Mouse (Mus musculus): Measurements from ENCODE around the gene Cirbp. TPM values are rescaled to one million over a fixed set of nuclear protein-coding genes. Genes with fewer than 3 reads are reported as not detected.
A peak's percentile ranks its signal among the peaks of the same experiment; 100 is the strongest.
"Not testable (repeated sequence)": the region's sequence is repeated elsewhere in the genome, so short reads cannot be mapped to it uniquely, and the experiment has no call there.

The Cirbp gene
- total RNA-seq, 4 experiments from 2014 or later: 23.4 to 49.1 (median 31.4) TPM

GRCm38 (mm10) chr10:80161522-80162242 lies 4.1 kb upstream of the Cirbp start:
- no peak for DNase-seq (ENCODE audit: low spot score in 2 of 2)

GRCm38 (mm10) chr10:80162243-80162608 lies 3.6 kb upstream of the Cirbp start:
- no peak for DNase-seq (ENCODE audit: low spot score in 2 of 2)

- DNase-seq (ENCODE audit: low spot score in 2 of 2): no peak
Measured at GRCm38 (mm10) chr10:80162716-80163299, 3.0 kb upstream of the Cirbp start.

- DNase-seq (ENCODE audit: low spot score in 2 of 2): peak in 1 of 2 experiments; percentile 62
Measured at GRCm38 (mm10) chr10:80163721-80164120, 2.1 kb upstream of the Cirbp start.

GRCm38 (mm10) chr10:80164161-80164997 lies 1.4 kb upstream of the Cirbp start:
- no peak for DNase-seq (ENCODE audit: low spot score in 2 of 2)

- DNase-seq (ENCODE audit: low spot score in 2 of 2): peak; percentile 96 to 97
Measured at GRCm38 (mm10) chr10:80164998-80165344, 814 bp upstream of the Cirbp start.

- not testable (repeated sequence) for DNase-seq (ENCODE audit: low spot score in 2 of 2)
Measured at GRCm38 (mm10) chr10:80166136-80166535, 351 bp downstream of the Cirbp start.

GRCm38 (mm10) chr10:80167460-80168037 lies 1.8 kb downstream of the Cirbp start:
- peak; percentile 97 to 98 for DNase-seq (ENCODE audit: low spot score in 2 of 2)

GRCm38 (mm10) chr10:80168038-80168661 lies 2.4 kb downstream of the Cirbp start:
- peak; percentile 90 to 95 for DNase-seq (ENCODE audit: low spot score in 2 of 2)

- no peak for DNase-seq (ENCODE audit: low spot score in 2 of 2)
Measured at GRCm38 (mm10) chr10:80169070-80169469, 3.3 kb downstream of the Cirbp start.

- DNase-seq (ENCODE audit: low spot score in 2 of 2): no peak
Measured at GRCm38 (mm10) chr10:80169651-80170050, 3.9 kb downstream of the Cirbp start.

- DNase-seq (ENCODE audit: low spot score in 2 of 2): no peak
Measured at GRCm38 (mm10) chr10:80170052-80170451, 4.3 kb downstream of the Cirbp start.

- DNase-seq (ENCODE audit: low spot score in 2 of 2): no peak
Measured at GRCm38 (mm10) chr10:80170601-80171021, 4.8 kb downstream of the Cirbp start.

GRCm38 (mm10) chr10:80171252-80171651 lies 5.5 kb downstream of the Cirbp start:
- no peak for DNase-seq (ENCODE audit: low spot score in 2 of 2)

- DNase-seq (ENCODE audit: low spot score in 2 of 2): no peak
Measured at GRCm38 (mm10) chr10:80171760-80172526, 6.2 kb downstream of the Cirbp start.

GRCm38 (mm10) chr10:80172527-80173292 lies 6.9 kb downstream of the Cirbp start, which contains the start of gene 1600002K03Rik:
TSS of gene 1600002K03Rik (plus strand) at chr10:80172944.
- DNase-seq (ENCODE audit: low spot score in 2 of 2): peak; percentile 77 to 84

GRCm38 (mm10) chr10:80173358-80173757 lies 7.6 kb downstream of the Cirbp start:
- no peak for DNase-seq (ENCODE audit: low spot score in 2 of 2)

GRCm38 (mm10) chr10:80173955-80174640 lies 8.3 kb downstream of the Cirbp start:
- DNase-seq (ENCODE audit: low spot score in 2 of 2): no peak

GRCm38 (mm10) chr10:80174705-80175104 lies 8.9 kb downstream of the Cirbp start:
- no peak for DNase-seq (ENCODE audit: low spot score in 2 of 2)

Data from gastrocnemius, adult 8-10 months (tissue).